Mouse (Mus musculus) testis, adult 2 months (tissue): ENCODE results near the gene Ccser2. TPM values are rescaled to one million over a fixed set of nuclear protein-coding genes. Genes with fewer than 3 reads are reported as not detected.
"Not testable (repeated sequence)": the region's sequence is repeated elsewhere in the genome, so short reads cannot be mapped to it uniquely, and the experiment has no call there.

Experiments
- H3K27ac ChIP-seq: fragments of 200-500 bp; 2 replicates; pipeline ENCODE4 v1.5.1; 2012; ENCODE audit warnings: low read depth, low read length; ENCODE audit not compliant: control insufficient read depth, insufficient read depth
- H3K27me3 ChIP-seq: fragments of 200-500 bp; 2 replicates; pipeline ENCODE4 v1.6.1; 2012; ENCODE audit warnings: mild to moderate bottlenecking, low read length, moderate library complexity; ENCODE audit not compliant: control insufficient read depth, insufficient read depth
- H3K36me3 ChIP-seq: fragments of 200-500 bp; 2 replicates; pipeline ENCODE4 v1.6.1; 2012; ENCODE audit warnings: mild to moderate bottlenecking, low read length; ENCODE audit not compliant: control insufficient read depth, insufficient read depth
- H3K4me1 ChIP-seq: fragments of 200-500 bp; 2 replicates; pipeline ENCODE4 v1.6.1; 2012; ENCODE audit warnings: low read length; ENCODE audit not compliant: control insufficient read depth, insufficient read depth
- H3K4me3 ChIP-seq: fragments of 200-500 bp; 2 replicates; pipeline ENCODE4 v1.5.1; 2012; ENCODE audit warnings: low read depth, mild to moderate bottlenecking, low read length, moderate library complexity, mixed read lengths; ENCODE audit not compliant: control insufficient read depth
- CTCF ChIP-seq: fragments of 200-500 bp; IDR thresholded peaks from 2 replicates; pipeline ENCODE4 v1.5.1; 2012; ENCODE audit warnings: low read depth, mild to moderate bottlenecking, inconsistent platforms, low read length, moderate library complexity; ENCODE audit not compliant: control insufficient read depth, insufficient read depth, insufficient replicate concordance
- POLR2A ChIP-seq: fragments of 200-500 bp; IDR thresholded peaks from 2 replicates; pipeline ENCODE4 v1.6.1; 2012; ENCODE audit warnings: low read depth, mild to moderate bottlenecking, inconsistent platforms, low read length, moderate library complexity; ENCODE audit not compliant: control insufficient read depth
- polyA plus RNA-seq: library from polyadenylated mRNA; depleted of rRNA; stranded (reverse); fragments of >200 nt; gene quantifications from 2 replicates; pipeline ENCODE4 v1.2.3, GENCODE M21; 2012; rRNA removed

The Ccser2 gene
- 149 and 164 TPM in 2 replicates for polyA plus RNA-seq

DNA sequence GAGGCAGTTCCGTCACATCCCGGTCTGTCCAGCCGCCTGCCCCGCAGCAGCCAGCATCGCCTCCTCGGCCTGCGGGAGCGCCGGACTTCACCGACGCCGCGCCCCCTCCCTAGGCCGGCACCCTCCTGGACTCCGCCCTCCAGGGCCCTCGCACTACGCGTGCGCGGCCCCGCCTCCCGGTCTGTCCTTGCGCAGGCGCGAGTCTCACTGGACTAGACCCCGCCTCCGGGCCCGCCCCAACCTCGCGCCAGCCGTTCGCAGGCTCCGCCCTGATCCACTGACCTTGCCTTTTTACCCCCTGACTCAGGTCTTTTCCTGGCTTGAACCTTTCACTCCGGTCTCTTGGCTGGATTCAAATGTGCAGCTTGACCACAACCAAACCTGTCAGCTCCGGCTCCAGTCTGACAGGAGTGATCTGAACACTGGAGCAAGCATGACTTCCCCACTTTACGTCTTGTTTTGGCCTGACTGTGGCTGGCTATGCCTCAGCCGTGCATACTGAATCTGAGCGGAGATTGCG is at the start of gene Ccser2:
Ccser2 (minus strand) TSS at position 150 of the 520 bp plus-strand sequence.
- H3K27ac ChIP-seq, result peak within 1 kb of the TSS; percentile 96
- H3K4me1 ChIP-seq, result peaks cover 2% of the 10 kb centered on the region; the same call in 1 of the 2 replicates
- H3K4me3 ChIP-seq, result peak within 1 kb of the TSS; percentile 92
- H3K36me3 ChIP-seq, result no peaks in the 10 kb centered on the region
- TF ChIP-seq POLR2A, result peak; percentile 83
- no peak for TF ChIP-seq CTCF
- H3K27me3 ChIP-seq, result no peaks in the 10 kb centered on the region

DNA sequence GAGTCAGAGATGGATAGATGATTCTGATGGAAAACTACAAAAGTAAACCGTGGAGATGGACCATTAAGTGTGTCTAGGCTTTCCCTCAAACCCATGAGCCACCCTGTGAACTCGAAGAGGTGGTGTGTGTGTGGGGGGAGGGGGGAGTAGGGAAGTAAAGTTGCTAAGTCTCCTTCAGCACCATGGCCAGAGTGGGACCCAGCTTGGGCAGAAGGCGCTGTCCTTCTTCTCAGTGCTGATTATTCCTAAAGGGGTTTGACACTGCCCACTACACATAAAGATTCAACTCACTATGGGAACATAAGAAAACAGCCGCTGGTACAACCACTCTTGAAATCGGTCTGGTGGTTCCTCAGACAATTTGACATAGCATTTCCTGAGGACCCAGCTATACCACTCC is 47.3 kb upstream of the Ccser2 start:
- Histone ChIP-seq H3K27me3 (no peaks in the 10 kb centered on the region), H3K4me3 (no peak overlapping the region), H3K36me3 (no peaks in the 10 kb centered on the region), H3K27ac (no peak overlapping the region), H3K4me1 (no peaks in the 10 kb centered on the region)
- no peak for TF ChIP-seq POLR2A
- TF ChIP-seq CTCF, result no peak

DNA sequence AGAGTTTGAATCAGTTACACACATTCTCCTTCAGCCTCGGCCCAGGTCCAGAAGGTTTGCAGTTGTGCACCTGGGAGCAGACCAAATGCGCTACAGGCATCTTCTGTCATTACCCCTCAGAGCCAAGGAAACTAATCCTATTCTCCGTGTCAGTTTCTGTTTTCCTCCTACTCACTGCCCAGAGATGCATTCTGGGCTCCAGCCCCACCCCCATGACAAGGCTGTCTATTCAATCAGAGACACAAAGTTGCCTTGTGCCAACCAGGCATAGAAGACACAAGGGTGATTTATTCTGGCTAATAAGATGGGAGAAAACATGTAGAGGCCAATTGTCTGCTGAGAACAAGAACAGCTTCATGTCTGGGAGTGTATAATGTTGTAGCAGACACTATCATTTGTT is 45.1 kb upstream of the Ccser2 start:
- Histone ChIP-seq H3K4me3 (no peak overlapping the region), H3K4me1 (no peaks in the 10 kb centered on the region), H3K36me3 (no peaks in the 10 kb centered on the region), H3K27me3 (no peaks in the 10 kb centered on the region), H3K27ac (no peak overlapping the region)
- TF ChIP-seq POLR2A, result no peak
- TF ChIP-seq CTCF, result no peak

DNA sequence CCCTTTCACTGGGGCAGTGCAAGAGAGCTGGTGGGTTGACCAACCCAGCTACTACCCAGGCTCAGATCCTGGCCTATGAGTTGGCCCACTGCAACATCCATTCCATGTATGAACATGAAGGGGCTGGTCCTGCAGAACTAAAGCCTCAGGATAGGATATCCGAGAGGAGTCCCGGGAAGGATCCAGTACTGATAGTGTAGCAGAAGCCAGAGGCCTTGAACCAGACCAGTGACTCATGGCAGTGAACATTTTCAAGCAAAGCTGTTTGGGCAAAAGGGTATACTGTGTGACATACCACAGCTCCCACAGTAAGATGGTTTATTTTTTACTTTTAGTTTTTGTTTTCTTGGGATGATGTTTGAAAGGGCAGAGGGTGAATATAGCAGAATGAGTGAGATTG is 41.1 kb upstream of the Ccser2 start:
- no peaks in the 10 kb centered on the region for H3K27me3 ChIP-seq
- TF ChIP-seq POLR2A (no peak), CTCF (no peak)
- no peak overlapping the region for H3K27ac ChIP-seq
- H3K4me3 ChIP-seq, result no peak overlapping the region
- H3K4me1 ChIP-seq, result no peaks in the 10 kb centered on the region
- no peaks in the 10 kb centered on the region for H3K36me3 ChIP-seq

DNA sequence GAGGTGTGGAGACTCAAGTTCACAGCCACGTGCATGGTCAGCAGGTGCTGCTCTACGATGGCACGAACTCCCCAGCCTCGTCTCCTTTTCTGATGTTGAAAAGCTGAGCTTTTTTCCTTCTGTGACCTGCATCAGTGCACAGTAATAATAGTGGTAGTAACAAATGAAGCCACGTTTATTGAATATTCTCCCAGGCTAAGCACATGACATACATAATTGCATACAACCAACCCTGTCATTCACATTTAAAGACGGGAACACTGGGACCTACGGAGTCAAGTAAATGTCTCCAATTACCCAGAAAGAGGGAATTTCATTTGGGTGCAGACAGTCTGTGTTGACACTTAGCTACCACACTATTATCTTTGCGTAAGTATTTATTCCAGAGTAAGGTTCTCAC is 37.9 kb upstream of the Ccser2 start:
- Histone ChIP-seq H3K27ac (no peak overlapping the region), H3K36me3 (no peaks in the 10 kb centered on the region), H3K4me1 (no peaks in the 10 kb centered on the region), H3K4me3 (no peak overlapping the region), H3K27me3 (no peaks in the 10 kb centered on the region)
- no peak for TF ChIP-seq CTCF
- no peak for TF ChIP-seq POLR2A

DNA sequence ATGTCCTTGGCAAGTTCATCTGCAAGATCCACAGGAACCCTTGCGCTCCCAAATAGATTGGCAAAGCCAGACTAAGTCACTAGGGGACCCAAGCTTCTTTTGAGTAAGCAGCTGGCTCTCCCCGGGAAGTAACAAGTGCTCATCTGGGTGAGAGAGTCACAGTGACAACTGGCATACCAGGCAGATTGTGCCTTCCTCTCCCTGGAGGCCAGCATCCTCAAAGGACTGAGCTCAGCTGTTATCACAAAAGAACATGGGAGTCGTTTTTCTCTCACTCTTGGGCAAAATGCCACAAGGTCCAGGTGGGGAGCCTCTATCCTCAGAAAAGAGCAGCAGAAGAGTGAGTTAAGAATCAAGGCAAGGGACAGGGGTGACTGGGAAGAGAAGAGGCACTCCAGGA is 37.3 kb upstream of the Ccser2 start:
- Histone ChIP-seq H3K36me3 (no peaks in the 10 kb centered on the region), H3K4me3 (no peak overlapping the region), H3K4me1 (no peaks in the 10 kb centered on the region), H3K27me3 (no peaks in the 10 kb centered on the region), H3K27ac (no peak overlapping the region)
- TF ChIP-seq CTCF, result no peak
- TF ChIP-seq POLR2A, result no peak

DNA sequence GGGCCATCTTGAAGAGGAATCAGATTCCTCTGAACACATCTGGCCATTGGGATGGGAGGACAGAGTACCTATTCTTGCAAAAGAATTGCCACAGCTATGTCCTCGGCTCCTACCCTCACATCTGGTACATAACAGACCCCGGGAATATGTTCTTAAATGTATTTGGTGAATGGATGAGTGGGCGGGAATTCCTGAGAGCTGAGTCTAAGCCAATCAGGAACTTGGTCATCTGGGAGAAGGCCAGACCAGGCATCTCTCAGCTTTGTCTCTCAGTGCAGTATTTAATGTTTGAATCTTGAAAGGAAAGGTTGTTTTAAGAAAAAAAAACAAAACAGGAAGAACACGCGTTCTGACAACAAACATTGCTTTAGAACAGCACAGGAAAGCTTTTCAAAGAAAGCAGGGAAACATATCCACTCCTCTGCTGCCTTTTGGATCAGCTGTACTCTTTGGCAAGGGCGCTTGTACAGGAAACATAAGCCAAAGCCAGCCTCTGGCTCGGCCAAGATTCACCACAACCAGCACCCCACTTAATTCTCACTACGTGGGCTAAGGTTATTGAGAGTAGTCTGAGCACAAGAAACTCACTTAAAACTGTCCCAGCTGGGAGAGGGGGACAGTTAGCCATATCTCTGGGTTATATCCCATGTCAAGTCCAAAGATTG is 35.0 kb upstream of the Ccser2 start:
- Histone ChIP-seq H3K27ac (no peak overlapping the region), H3K27me3 (no peaks in the 10 kb centered on the region), H3K4me1 (no peaks in the 10 kb centered on the region), H3K4me3 (no peak overlapping the region), H3K36me3 (no peaks in the 10 kb centered on the region)
- TF ChIP-seq CTCF (no peak), POLR2A (no peak)

DNA sequence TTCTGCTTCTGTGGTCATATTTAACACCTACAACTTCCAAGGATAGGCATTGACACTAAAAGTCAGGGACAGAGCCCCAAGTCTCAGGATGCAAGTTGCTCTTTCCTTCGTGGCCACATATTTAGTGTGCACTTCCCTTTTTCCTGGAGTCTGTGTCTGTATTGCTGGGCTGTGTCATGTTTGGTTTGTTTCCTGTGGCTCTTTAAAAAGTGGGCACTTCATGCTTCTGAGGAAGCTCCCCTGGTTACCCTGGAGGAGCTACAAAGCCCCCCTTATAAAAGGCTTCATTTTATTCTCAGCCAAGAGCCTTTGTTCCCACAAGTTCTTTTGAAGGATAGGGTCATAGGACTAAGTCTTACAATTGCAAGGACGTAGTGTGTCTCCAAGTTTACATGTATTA is 34.3 kb upstream of the Ccser2 start:
- no peaks in the 10 kb centered on the region for H3K36me3 ChIP-seq
- no peak overlapping the region for H3K27ac ChIP-seq
- no peak for TF ChIP-seq CTCF
- no peak for TF ChIP-seq POLR2A
- H3K27me3 ChIP-seq, result no peaks in the 10 kb centered on the region
- H3K4me1 ChIP-seq, result no peaks in the 10 kb centered on the region
- no peak overlapping the region for H3K4me3 ChIP-seq

DNA sequence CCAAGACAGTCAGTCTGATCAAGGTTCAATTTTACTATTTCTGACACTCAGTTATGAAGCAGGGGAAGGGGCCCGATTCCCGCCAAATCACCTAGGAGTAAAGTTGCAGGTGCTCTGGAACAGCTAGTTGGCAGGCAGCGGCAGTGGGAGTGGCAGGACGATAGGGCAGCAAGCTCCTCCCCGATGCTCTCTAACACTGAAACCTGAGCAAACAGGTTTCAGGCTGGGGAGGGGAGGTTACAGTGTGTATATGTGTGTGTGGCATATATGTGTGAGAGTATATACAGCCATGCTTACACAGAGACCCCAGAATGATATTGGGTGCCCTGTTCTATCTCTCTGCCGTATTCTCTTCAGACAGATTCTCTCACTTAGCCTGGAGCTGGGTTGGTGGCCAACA is 32.2 kb upstream of the Ccser2 start:
- not testable (repeated sequence) for H3K4me3 ChIP-seq, H3K27me3 ChIP-seq, H3K27ac ChIP-seq, H3K4me1 ChIP-seq, H3K36me3 ChIP-seq
